Mouse (Mus musculus): ENCODE data around the gene Mttp. TPM values are rescaled to one million over a fixed set of nuclear protein-coding genes. Genes with fewer than 3 reads are reported as not detected.

Mttp gene
- polyA plus RNA-seq, 2 experiments = 16.0 to 30.7 TPM

DNA sequence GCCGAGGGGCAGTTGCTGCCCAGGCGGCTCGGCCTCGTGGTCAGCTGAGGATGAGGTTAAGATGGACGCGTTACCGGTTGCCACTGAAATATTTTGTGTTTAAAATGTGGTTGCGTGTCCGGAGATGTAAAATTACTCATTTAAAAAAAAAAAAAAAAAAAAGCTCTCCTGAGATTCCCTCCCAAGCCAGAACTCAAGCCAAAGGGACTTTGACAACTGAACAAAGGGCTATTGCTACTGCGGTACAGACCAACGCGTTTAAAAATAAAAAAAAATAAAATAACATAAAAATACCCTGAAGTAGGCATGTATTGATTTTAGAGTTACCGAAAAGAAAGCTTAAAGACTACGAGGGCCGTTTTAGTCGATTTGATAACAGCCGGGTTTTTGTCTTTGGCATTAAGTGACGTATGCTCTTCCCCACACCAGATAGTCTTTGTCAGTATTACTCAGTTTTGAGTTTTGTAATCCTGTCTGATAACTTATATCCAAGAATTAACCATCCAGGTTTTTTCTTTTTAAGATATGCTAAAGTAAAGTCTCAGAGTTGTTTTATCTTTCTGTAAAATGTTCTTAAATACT lies 617 bp downstream of the Mttp start:
- H3K27ac ChIP-seq = peak overlapping the region; percentile 86
- TF ChIP-seq EP300 (IDR thresholded peaks at IDR 0.05; ENCODE audit: low read depth) (no peak), CTCF (IDR thresholded peaks at IDR 0.05; ENCODE audit: low read depth) (no peak)
- peak overlapping the region; percentile 92 for H3K9ac ChIP-seq (replicated peaks)
- H3K9me3 ChIP-seq (ENCODE audit: control insufficient read depth, low read length) = no peaks in the 10 kb centered on the region
- WGBS (ENCODE audit: insufficient replicate concordance) = under 1% methylated on average over 18 of the region's 18 CpGs
- DNase-seq (ENCODE audit: low read depth in 3 of 3, low spot score in 3 of 3) (no peak), ATAC-seq (ENCODE audit: insufficient read depth) (no peak)
- peak overlapping the region; percentile 86 for H3K4me2 ChIP-seq (ENCODE audit: low read depth)
- H3K4me1 ChIP-seq (replicated peaks; ENCODE audit: control insufficient read depth in 2 of 2, insufficient read depth in 2 of 2, low read length in 1 of 2) = peaks cover 5% of the 10 kb centered on the region in 2 experiments
- H3K36me3 ChIP-seq (replicated peaks; ENCODE audit: control insufficient read depth, insufficient read depth, low read depth) = no peaks in the 10 kb centered on the region
- peak overlapping the region; percentile 85 to 94 for H3K4me3 ChIP-seq (ENCODE audit: insufficient read depth in 1 of 2, low read depth in 2 of 2, low read length in 2 of 2)
- no peaks in the 10 kb centered on the region for H3K27me3 ChIP-seq (ENCODE audit: control insufficient read depth, insufficient read depth, low read length)

DNA sequence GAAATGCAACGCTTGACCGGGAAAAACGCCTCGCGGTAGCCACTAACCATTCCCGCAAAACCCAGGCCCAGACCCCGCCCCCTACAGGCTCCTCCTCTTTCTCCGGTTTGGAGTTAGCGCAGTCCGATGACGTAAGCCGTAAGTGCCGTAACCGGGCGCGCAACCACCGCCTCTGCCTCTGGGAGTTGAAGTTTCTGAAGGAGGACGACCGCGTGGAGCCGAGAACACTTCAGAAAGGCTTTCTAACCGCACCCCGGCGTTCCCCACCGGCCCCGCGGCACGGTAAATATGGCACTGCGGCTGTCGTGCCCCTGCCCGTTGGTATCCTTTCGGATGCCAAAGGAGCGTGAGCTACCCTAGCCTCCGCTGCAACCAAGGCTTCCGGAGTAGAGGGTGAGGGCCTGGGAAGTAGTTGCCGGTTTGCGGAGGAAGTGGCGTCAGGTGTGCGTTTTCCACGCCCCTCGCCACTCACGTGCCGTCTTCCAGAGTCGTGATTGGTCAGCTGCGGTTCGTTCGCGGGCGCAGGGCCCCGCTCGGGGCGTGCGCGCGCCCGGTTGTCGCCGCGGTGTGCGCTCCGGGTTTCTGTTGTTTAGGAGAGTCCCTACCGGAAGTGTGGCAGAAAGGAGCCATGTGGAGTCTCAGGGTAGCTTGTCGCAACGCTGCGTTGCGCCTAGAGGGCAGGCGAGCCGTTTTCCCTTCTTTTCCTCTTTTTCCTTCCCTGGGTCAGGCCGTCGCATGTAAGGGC lies 1.3 kb downstream of the Mttp start, which contains the start of gene Trmt10a:
Trmt10a (plus strand) TSS at position 134 of the 745 bp plus-strand sequence.
- Histone ChIP-seq H3K4me1 (replicated peaks; ENCODE audit: control insufficient read depth in 2 of 2, insufficient read depth in 2 of 2, low read length in 1 of 2) (peaks cover 5% of the 10 kb centered on the region in 2 experiments), H3K36me3 (replicated peaks; ENCODE audit: control insufficient read depth, insufficient read depth, low read depth) (no peaks in the 10 kb centered on the region), H3K27me3 (ENCODE audit: control insufficient read depth, insufficient read depth, low read length) (no peaks in the 10 kb centered on the region), H3K4me2 (ENCODE audit: low read depth) (peak within 1 kb of the TSS; percentile 86), H3K9ac (replicated peaks) (peak within 1 kb of the TSS; percentile 92), H3K4me3 (ENCODE audit: insufficient read depth in 1 of 2, low read depth in 2 of 2, low read length in 2 of 2) (peak within 1 kb of the TSS; percentile 85 to 94), H3K9me3 (ENCODE audit: control insufficient read depth, low read length) (no peaks in the 10 kb centered on the region), H3K27ac (peak within 1 kb of the TSS; percentile 86)
- ATAC-seq (ENCODE audit: insufficient read depth) = peak; percentile 95
- DNase-seq (ENCODE audit: low read depth in 3 of 3, low spot score in 3 of 3) = peak; percentile 92 to 95 (median 94)
- TF ChIP-seq CTCF (IDR thresholded peaks at IDR 0.05; ENCODE audit: low read depth) (peak; percentile 47; the same call in 1 of the 2 replicates), EP300 (IDR thresholded peaks at IDR 0.05; ENCODE audit: low read depth) (no peak)
- under 1% methylated on average over 70 of the region's 70 CpGs for WGBS (ENCODE audit: insufficient replicate concordance)

DNA sequence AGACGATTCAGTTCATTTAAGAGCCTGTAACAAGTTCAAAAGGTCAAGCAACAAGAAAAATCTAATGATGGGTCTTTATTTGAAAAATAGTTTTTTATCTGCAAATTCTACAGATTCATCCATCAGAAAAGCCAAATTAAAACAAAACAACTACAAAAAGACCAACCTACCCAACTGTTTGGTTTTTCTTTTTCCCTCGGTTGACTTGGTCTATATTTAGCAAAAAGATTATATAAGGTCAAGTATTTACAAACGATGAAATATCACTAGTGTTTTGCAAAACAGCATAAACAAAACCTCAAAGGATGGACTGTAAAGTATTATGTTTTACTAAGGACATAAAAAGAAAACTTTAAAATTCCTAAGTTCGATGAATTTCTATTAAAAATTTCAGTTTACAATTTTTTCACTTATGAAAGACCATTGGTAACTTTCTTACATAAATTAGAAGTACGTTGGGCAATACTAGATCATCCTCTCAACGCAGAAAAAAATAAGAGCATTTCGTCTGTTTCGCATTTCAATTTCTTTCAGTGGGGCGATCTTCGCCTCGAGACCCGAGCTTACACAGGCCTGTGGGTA lies 1.9 kb downstream of the Mttp start:
- H3K36me3 ChIP-seq (replicated peaks; ENCODE audit: control insufficient read depth, insufficient read depth, low read depth) = no peaks in the 10 kb centered on the region
- no peak for DNase-seq (ENCODE audit: low read depth in 3 of 3, low spot score in 3 of 3)
- H3K9ac ChIP-seq (replicated peaks) = peak overlapping the region; percentile 71
- peak overlapping the region; percentile 86 for H3K27ac ChIP-seq
- TF ChIP-seq EP300 (IDR thresholded peaks at IDR 0.05; ENCODE audit: low read depth) (no peak), CTCF (IDR thresholded peaks at IDR 0.05; ENCODE audit: low read depth) (no peak)
- no peak for ATAC-seq (ENCODE audit: insufficient read depth)
- H3K4me1 ChIP-seq (replicated peaks; ENCODE audit: control insufficient read depth in 2 of 2, insufficient read depth in 2 of 2, low read length in 1 of 2) = peaks cover 5% of the 10 kb centered on the region in 2 experiments
- H3K4me2 ChIP-seq (ENCODE audit: low read depth) = peak overlapping the region; percentile 86
- peak overlapping the region; percentile 85 to 94 for H3K4me3 ChIP-seq (ENCODE audit: insufficient read depth in 1 of 2, low read depth in 2 of 2, low read length in 2 of 2)
- 3% methylated on average over 12 of the region's 12 CpGs for WGBS (ENCODE audit: insufficient replicate concordance)
- no peaks in the 10 kb centered on the region for H3K9me3 ChIP-seq (ENCODE audit: control insufficient read depth, low read length)
- H3K27me3 ChIP-seq (ENCODE audit: control insufficient read depth, insufficient read depth, low read length) = no peaks in the 10 kb centered on the region

DNA sequence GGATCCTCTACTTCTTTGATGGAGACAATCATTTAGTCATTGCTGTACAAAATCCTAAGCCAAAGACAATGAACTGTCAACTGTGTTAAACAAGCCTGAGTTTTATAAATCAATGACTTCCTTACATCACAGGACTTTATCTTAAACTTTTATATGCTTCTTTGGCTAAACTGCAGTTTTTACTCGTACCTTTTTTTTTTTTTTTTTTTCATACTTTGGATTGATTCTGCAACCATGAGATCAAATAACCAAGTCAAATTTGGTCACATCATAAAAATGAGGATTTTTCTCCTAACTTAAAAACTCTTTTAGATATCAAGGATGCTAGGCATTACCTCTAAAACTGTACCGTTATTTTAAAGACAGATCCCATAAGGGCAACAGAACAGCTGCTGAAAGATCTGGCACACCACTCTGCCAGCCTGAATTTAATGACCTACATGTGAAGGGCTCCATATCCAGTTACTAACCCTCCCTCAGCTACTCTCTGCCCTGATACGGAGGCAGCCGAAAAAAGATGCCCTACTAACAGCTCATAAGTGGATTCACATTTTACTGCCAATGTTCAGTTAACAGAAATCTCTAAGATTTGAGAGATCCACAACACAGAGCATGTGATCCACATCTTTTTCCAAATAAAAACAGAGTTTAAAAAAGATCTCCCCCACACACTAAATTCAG lies 2.6 kb downstream of the Mttp start:
- H3K9me3 ChIP-seq (ENCODE audit: control insufficient read depth, low read length) = no peaks in the 10 kb centered on the region
- H3K36me3 ChIP-seq (replicated peaks; ENCODE audit: control insufficient read depth, insufficient read depth, low read depth) = no peaks in the 10 kb centered on the region
- peak overlapping the region; percentile 28 to 85; a peak in 3 of 4 replicates for H3K4me3 ChIP-seq (ENCODE audit: insufficient read depth in 1 of 2, low read depth in 2 of 2, low read length in 2 of 2)
- DNase-seq (ENCODE audit: low read depth in 3 of 3, low spot score in 3 of 3) (no peak), ATAC-seq (ENCODE audit: insufficient read depth) (no peak)
- H3K4me1 ChIP-seq (replicated peaks; ENCODE audit: control insufficient read depth in 2 of 2, insufficient read depth in 2 of 2, low read length in 1 of 2) = peaks cover 5% of the 10 kb centered on the region in 2 experiments
- WGBS (ENCODE audit: insufficient replicate concordance) = 67% methylated on average over 4 of the region's 4 CpGs
- peak overlapping the region; percentile 86 for H3K4me2 ChIP-seq (ENCODE audit: low read depth)
- H3K27me3 ChIP-seq (ENCODE audit: control insufficient read depth, insufficient read depth, low read length) = no peaks in the 10 kb centered on the region
- TF ChIP-seq CTCF (IDR thresholded peaks at IDR 0.05; ENCODE audit: low read depth) = no peak
- TF ChIP-seq EP300 (IDR thresholded peaks at IDR 0.05; ENCODE audit: low read depth) = no peak
- peak overlapping the region; percentile 31; the same call in 1 of the 2 replicates for H3K9ac ChIP-seq (replicated peaks)
- no peak overlapping the region for H3K27ac ChIP-seq
